Mouse (Mus musculus) C2C12 (cell line): ENCODE data around the gene Kcnmb1. TPM values are rescaled to one million over a fixed set of nuclear protein-coding genes. Genes with fewer than 3 reads are reported as not detected.

Experiments
- H3K27me3 ChIP-seq: one replicate; pipeline ENCODE4 v1.6.1; 2011; ENCODE audit not compliant: control insufficient read depth, insufficient read depth, insufficient read length
- H3K36me3 ChIP-seq: one replicate; pipeline ENCODE4 v1.6.1; 2011; ENCODE audit not compliant: control insufficient read depth, insufficient read depth
- H3K4me3 ChIP-seq: one replicate; pipeline ENCODE4 v1.5.1; 2011; ENCODE audit warnings: mild to moderate bottlenecking, control low read depth; ENCODE audit not compliant: poor library complexity, insufficient read depth, severe bottlenecking
- H3K79me2 ChIP-seq: one replicate; pipeline ENCODE4 v1.6.1; 2011; ENCODE audit not compliant: control insufficient read depth, insufficient read depth
- H3K79me3 ChIP-seq: one replicate; pipeline ENCODE4 v1.6.1; 2011; ENCODE audit warnings: low read depth, control low read depth
- H3ac ChIP-seq: one replicate; pipeline ENCODE3; 2011; ENCODE audit warnings: low read depth; ENCODE audit not compliant: control insufficient read depth, insufficient read length
- CEBPB ChIP-seq: IDR thresholded peaks from one replicate; pipeline ENCODE4 v1.6.1; 2011; ENCODE audit warnings: low read depth, mild to moderate bottlenecking, control low read depth, moderate library complexity
- CTCF ChIP-seq: IDR thresholded peaks from one replicate; pipeline ENCODE4 v1.5.1; 2011; ENCODE audit not compliant: control insufficient read depth, insufficient read depth, insufficient read length
- FOSL1 ChIP-seq: IDR thresholded peaks from one replicate; pipeline ENCODE4 v1.8.0; 2011; ENCODE audit warnings: mild to moderate bottlenecking, low read length; ENCODE audit not compliant: poor library complexity, insufficient read depth, severe bottlenecking
- MAX ChIP-seq: IDR thresholded peaks from one replicate; pipeline ENCODE4 v1.6.1; 2011; ENCODE audit warnings: mild to moderate bottlenecking, control low read depth
- MYOD1 ChIP-seq: IDR thresholded peaks from one replicate; pipeline ENCODE4 v1.6.1; 2011; ENCODE audit warnings: low read depth; ENCODE audit not compliant: control insufficient read depth, insufficient read length
- MYOG ChIP-seq: IDR thresholded peaks from one replicate; pipeline ENCODE4 v1.6.1; 2011; ENCODE audit not compliant: control insufficient read depth, insufficient read length; ENCODE audit errors: extremely low read depth
- USF1 ChIP-seq: IDR thresholded peaks from one replicate; pipeline ENCODE4 v1.6.1; 2011; ENCODE audit warnings: low read depth, mild to moderate bottlenecking, control low read depth, moderate library complexity
- polyA plus RNA-seq: library from polyadenylated mRNA; unstranded; fragments of >200 nt; fragmentation: generic; extraction: Trizol; gene quantifications from one replicate; pipeline ENCODE4 v1.2.1, GENCODE M21; 2012; ENCODE audit warnings: missing spikeins

Kcnmb1 gene
- polyA plus RNA-seq, 1 experiment = 0.12 TPM

DNA sequence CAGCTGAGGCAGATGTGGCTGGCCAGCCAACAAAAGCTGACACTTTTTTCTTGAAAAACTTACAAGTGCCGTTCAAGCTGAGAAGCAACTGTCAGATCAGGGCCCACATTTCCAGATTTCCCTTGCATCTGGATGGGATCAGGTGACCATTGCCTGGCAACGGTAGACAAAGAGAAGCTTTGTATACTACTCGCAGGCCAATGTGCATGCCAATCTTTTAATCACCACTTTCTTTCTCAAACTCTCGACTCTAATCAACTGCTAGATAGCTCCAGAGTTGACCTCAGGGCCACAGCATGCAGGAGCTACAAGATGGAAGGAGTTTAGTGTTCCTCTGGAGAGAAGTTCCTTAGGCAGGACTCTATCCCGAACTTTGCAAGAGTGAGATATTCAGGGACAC lies 11.7 kb upstream of the Kcnmb1 start:
- Histone ChIP-seq H3K4me3 (no peak overlapping the region), H3K36me3 (no peaks in the 10 kb centered on the region), H3ac (no peak overlapping the region), H3K79me3 (no peaks in the 10 kb centered on the region), H3K27me3 (no peaks in the 10 kb centered on the region), H3K79me2 (no peaks in the 10 kb centered on the region)
- TF ChIP-seq CTCF = no peak

DNA sequence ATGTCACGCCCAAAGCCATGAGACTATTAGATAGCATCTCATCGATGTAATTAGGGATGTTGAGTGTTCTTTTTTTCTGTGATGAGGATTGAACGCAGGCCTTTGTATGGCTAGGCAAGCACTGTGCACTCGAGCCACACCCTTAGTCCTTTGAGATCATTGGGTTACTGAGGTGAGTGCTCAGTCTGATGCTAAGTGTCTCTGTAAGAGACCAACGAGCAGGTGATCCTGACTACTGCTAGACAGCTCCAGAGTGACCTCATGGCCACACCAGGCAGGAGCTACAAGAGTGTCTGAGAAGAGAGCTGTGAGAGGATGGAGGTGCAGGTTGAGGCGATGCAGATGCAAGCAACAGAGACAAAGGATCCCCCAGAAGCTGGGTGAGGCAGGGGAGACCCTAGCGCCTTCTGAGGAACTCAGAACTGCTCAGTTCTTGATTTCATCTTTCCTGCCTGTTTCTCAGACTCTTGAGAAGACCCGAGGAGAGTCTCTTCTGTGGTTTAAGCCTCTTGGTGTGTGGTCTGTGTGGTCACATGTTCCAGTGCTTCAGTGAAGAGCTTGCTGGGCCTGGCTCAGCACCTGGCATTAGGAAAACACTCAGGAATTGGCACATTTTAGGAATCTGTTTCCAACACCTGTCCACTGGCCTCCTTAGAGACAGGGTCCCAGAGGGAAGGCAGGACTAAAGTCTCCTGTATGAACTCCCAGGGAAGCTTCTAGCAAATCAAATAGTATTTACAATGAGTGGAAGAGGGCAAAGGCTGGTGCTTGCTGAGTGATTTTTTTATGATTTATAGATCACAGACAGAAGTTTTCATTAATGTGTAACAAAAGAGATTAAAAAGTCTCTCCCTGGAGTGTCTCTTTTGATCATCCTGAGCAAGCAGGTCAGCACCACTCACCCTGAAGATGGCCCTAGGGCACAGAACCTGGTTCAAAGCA lies 10.9 kb upstream of the Kcnmb1 start:
- H3K79me3 ChIP-seq = no peaks in the 10 kb centered on the region
- no peaks in the 10 kb centered on the region for H3K36me3 ChIP-seq
- H3K27me3 ChIP-seq = no peaks in the 10 kb centered on the region
- H3K4me3 ChIP-seq = no peak overlapping the region
- H3ac ChIP-seq = no peak overlapping the region
- H3K79me2 ChIP-seq = no peaks in the 10 kb centered on the region
- no peak for TF ChIP-seq CEBPB
- TF ChIP-seq FOSL1 = no peak

DNA sequence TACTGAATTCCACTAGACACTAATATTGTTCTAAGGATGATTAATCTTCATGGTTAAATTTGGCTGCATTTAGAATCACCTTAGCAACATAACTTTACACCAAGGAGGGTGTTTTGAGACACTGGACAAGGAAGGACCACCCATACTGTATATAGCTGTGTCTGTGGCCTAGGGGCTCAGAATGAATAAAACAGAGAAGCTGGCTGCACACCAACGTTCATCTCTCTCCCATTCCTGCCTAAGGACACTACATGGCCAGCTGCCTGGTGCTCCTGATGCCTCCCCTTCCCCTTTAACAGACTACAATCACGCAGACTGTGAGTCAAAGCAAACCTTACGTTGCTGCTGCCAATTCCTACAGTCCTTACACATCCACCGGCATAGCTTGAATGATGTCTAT lies 6.8 kb upstream of the Kcnmb1 start:
- Histone ChIP-seq H3K79me2 (no peaks in the 10 kb centered on the region), H3ac (no peak overlapping the region), H3K79me3 (no peaks in the 10 kb centered on the region), H3K27me3 (no peaks in the 10 kb centered on the region), H3K4me3 (no peak overlapping the region), H3K36me3 (no peaks in the 10 kb centered on the region)
- TF ChIP-seq MYOD1 (no peak), FOSL1 (no peak), USF1 (no peak), MAX (no peak), CEBPB (no peak), MYOG (no peak), CTCF (no peak)

DNA sequence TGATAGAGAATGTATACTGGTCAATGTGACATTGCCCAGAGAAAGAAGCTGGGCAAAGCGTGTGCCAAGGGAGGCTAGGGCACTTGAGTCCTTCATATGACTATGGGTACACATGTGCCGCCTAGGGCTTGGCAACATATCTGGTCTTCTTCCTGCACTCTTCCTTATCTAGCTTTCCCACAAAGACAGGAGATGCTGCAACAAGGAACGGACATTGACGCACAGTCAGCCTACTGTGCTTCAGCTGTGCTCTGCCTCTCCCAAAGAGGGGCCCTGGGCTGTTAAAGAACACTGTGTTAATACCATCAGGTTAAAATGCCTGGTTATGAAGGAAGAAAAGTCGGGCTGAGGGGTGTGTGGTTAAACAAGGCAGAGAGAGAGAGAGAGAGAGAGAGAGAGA lies 6.2 kb upstream of the Kcnmb1 start:
- H3K36me3 ChIP-seq = no peaks in the 10 kb centered on the region
- no peaks in the 10 kb centered on the region for H3K27me3 ChIP-seq
- TF ChIP-seq MYOD1 = no peak
- TF ChIP-seq MYOG = no peak
- TF ChIP-seq CTCF = no peak
- TF ChIP-seq FOSL1 = no peak
- no peak for TF ChIP-seq CEBPB
- TF ChIP-seq MAX = no peak
- no peak overlapping the region for H3K4me3 ChIP-seq
- no peak overlapping the region for H3ac ChIP-seq
- no peaks in the 10 kb centered on the region for H3K79me2 ChIP-seq
- no peaks in the 10 kb centered on the region for H3K79me3 ChIP-seq

DNA sequence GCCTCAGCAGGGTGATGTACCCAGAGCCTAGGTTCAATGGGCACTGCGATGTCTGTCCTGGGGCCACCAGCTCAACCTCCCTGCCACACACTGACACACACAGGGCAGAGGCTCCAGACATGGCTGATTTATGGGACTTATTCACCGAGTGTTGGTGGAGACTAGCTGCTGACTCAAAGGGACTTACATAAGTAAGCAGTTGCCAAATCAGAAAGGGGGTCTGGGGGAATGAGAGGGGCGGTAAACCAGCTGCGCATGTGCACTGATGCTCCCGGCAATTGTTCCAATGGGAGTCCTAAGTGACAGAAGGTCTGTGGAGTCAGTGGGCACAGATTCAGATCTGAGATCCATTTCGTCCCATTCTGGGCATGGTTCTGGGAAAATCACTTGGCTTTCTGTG lies 5.2 kb upstream of the Kcnmb1 start:
- Histone ChIP-seq H3K27me3 (no peaks in the 10 kb centered on the region), H3ac (no peak overlapping the region), H3K4me3 (no peak overlapping the region), H3K79me2 (no peaks in the 10 kb centered on the region), H3K36me3 (no peaks in the 10 kb centered on the region), H3K79me3 (no peaks in the 10 kb centered on the region)
- TF ChIP-seq MAX = no peak
- no peak for TF ChIP-seq MYOD1
- no peak for TF ChIP-seq CEBPB
- TF ChIP-seq MYOG = no peak
- no peak for TF ChIP-seq CTCF
- no peak for TF ChIP-seq USF1
- TF ChIP-seq FOSL1 = no peak

DNA sequence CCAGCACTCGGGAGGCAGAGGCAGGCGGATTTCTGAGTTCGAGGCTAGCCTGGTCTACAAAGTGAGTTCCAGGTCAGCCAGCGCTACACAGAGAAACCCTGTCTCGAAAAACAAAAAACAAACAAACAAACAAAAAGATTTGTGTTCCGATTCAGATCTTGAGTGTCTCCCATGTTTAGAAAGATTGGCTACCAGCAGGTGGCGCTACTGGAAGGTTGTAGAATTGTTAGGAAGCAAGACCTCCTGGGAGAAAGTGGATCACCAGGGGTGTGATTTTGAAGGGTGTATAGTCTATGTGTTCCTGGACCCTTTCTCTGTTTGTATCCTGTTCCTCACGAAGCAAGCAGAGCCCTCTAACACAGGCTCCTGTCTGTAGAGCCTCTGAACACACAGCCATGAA lies 4.1 kb upstream of the Kcnmb1 start:
- TF ChIP-seq MAX (no peak), FOSL1 (no peak)
- H3K36me3 ChIP-seq = no peaks in the 10 kb centered on the region
- no peaks in the 10 kb centered on the region for H3K79me3 ChIP-seq
- H3K79me2 ChIP-seq = no peaks in the 10 kb centered on the region
- no peak overlapping the region for H3K4me3 ChIP-seq
- H3K27me3 ChIP-seq = no peaks in the 10 kb centered on the region
- no peak overlapping the region for H3ac ChIP-seq
